Mouse (Mus musculus): ENCODE measurements around the gene Ivns1abp.
"Not testable (repeated sequence)": the region's sequence is repeated elsewhere in the genome, so short reads cannot be mapped to it uniquely, and the experiment has no call there.

Ivns1abp gene

GRCm38 (mm10) chr1:151344283-151345108 lies at the start of gene Ivns1abp:
Gene Ivns1abp (plus strand): TSS chr1:151344477.
- DNase-seq: peak; percentile 98 to 99

GRCm38 (mm10) chr1:151295486-151295885 lies 48.8 kb upstream of the Ivns1abp start:
- no peak for DNase-seq

- DNase-seq: no peak
These were observed 47.7 kb upstream of the Ivns1abp start for GRCm38 (mm10) chr1:151296621-151297020.

GRCm38 (mm10) chr1:151297025-151297424 lies 47.3 kb upstream of the Ivns1abp start:
- DNase-seq: no peak

- DNase-seq: no peak
These were observed 46.7 kb upstream of the Ivns1abp start for GRCm38 (mm10) chr1:151297596-151297995.

- no peak for DNase-seq
These were observed 42.8 kb upstream of the Ivns1abp start for GRCm38 (mm10) chr1:151301456-151301855.

GRCm38 (mm10) chr1:151301904-151302303 lies 42.4 kb upstream of the Ivns1abp start:
- no peak for DNase-seq

GRCm38 (mm10) chr1:151303265-151303664 lies 41.0 kb upstream of the Ivns1abp start:
- no peak for DNase-seq

- DNase-seq: not testable (repeated sequence)
These were observed 39.3 kb upstream of the Ivns1abp start for GRCm38 (mm10) chr1:151305001-151305400.

- no peak for DNase-seq
These were observed 37.2 kb upstream of the Ivns1abp start for GRCm38 (mm10) chr1:151307059-151307458.

GRCm38 (mm10) chr1:151307821-151308220 lies 36.5 kb upstream of the Ivns1abp start:
- no peak for DNase-seq

GRCm38 (mm10) chr1:151308508-151308907 lies 35.8 kb upstream of the Ivns1abp start:
- DNase-seq: no peak

GRCm38 (mm10) chr1:151310511-151310910 lies 33.8 kb upstream of the Ivns1abp start:
- DNase-seq: no peak

- DNase-seq: no peak
These were observed 32.9 kb upstream of the Ivns1abp start for GRCm38 (mm10) chr1:151311379-151311778.

- DNase-seq: no peak
These were observed 25.0 kb upstream of the Ivns1abp start for GRCm38 (mm10) chr1:151319267-151319666.

- no peak for DNase-seq
These were observed 23.9 kb upstream of the Ivns1abp start for GRCm38 (mm10) chr1:151320408-151320807.

GRCm38 (mm10) chr1:151325328-151325727 lies 18.9 kb upstream of the Ivns1abp start:
- DNase-seq: no peak

- DNase-seq: no peak
These were observed 15.8 kb upstream of the Ivns1abp start for GRCm38 (mm10) chr1:151328341-151329097.

- DNase-seq: no peak
These were observed 14.7 kb upstream of the Ivns1abp start for GRCm38 (mm10) chr1:151329601-151330000.

- DNase-seq: no peak
These were observed 11.5 kb upstream of the Ivns1abp start for GRCm38 (mm10) chr1:151332819-151333218.

GRCm38 (mm10) chr1:151338234-151338633 lies 6.0 kb upstream of the Ivns1abp start:
- no peak for DNase-seq

GRCm38 (mm10) chr1:151338941-151339340 lies 5.3 kb upstream of the Ivns1abp start:
- DNase-seq: no peak

- no peak for DNase-seq
These were observed 2.8 kb upstream of the Ivns1abp start for GRCm38 (mm10) chr1:151341321-151342044.

Measured in spleen, adult 18-20 months (tissue).